Mouse (Mus musculus): ENCODE measurements around the gene Kank1. TPM values are rescaled to one million over a fixed set of nuclear protein-coding genes. Genes with fewer than 3 reads are reported as not detected.

Gene Kank1
- polyA plus RNA-seq (2015; fragmentation: Nextera tagmentation; extraction: Ambion mirVana): 9.5 and 14.4 TPM in 2 replicates

DNA sequence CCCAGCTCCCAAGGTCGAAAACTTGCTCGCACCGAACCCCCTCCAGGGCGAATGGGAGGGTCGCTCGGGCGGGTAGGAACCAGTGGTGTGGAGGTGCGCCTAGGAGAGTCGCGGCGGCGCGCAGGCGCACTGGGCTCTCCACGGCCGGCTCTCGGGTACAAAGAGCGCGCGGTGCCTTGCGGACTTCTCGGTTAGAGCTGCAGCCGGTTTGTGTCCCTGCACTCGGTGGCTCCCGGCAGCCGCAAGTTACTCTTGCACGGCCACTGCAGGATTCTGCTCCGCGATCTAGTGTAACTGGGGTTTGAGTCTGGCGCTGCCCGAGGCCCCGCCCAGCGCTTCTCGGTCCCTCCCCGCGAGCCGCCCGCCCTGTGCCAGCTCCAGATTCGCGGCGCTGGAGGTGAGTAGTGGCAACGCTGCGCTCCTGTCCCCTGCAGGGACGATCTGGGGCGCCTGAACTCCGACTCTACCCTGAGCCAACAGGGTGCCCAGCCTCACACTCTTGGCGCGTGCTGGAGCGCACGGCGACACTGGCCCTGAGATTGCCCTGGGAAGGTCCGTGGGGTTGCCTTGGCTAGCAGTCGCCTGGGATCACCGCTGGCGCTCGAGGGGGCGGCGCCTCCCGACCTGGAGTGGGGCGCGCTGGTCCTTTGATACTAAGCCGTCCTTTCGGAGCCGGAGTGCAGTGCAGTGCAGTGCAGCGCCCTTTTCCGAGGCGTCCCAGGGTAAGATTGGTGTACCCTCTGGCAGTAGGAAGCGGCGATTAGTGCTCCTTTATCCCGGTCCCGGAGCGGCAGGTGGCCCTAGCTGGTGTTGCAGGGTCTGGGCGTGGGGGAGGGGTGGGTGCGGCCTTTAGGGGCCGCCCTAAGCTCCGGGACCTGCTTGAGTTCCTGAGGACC lies at the start of gene Kank1:
Kank1 (plus strand) TSS at position 380 of the 896 bp plus-strand sequence.

Other genes with a start within 250 kb of the Kank1 start
- gene Dock8, start 237.4 kb upstream of the Kank1 start, polyA plus RNA-seq (2015; fragmentation: Nextera tagmentation; extraction: Ambion mirVana): 3.2 and 10.0 TPM in 2 replicates